Mouse (Mus musculus) adrenal gland, adult (tissue): ENCODE measurements around the gene Lhfpl1.
"Not testable (repeated sequence)": the region's sequence is repeated elsewhere in the genome, so short reads cannot be mapped to it uniquely, and the experiment has no call there.

ENCODE experiments used
- DNase-seq, 2 experiments: peaks; one replicate each; pipeline ENCODE4 v3.0.0; 2022 to 2023; ENCODE audit warnings: low spot score in 1 of 2; ENCODE audit not compliant: inconsistent age in 2 of 2

The Lhfpl1 gene

DNA sequence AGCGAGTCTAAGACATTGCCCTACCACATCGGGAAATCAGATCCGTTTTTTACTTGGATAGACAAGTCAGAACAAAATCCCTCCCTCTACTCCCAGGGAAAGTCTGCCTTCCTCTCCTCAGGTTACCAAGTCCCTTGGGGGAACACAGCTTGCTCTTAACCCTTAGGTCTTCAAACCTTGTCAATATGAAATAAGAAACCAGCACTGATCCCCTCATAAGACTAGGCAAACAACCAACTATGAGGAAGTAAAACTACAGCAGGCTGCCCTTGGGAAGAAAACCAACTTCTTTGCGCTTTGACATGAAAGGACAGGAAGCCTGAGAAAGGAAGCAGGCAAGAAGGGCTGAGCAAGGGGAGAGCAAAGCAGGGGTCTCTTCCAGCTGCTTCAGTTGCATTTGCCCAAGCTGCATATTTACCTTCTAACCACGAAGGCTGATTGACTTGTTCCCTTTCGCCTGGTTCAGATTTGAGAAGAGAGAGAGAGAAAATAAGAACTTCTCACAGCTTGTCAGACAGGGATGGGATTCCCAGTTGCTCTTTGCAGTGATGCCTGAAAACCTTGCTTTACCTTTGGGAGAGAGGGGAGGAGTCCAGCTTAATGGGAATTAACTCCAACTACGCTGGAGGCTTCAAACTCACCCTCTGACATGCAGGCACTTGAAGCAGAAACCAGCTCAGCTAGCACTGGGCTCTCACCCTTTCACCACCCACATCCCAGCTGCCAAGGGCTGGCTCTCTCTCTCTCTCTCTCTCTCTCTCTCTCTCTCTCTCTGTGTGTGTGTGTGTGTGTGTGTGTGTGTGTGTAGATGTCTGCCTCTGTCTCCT lies at the start of gene Lhfpl1:
TSS of gene Lhfpl1 (minus strand) at position 713 of the 827 bp plus-strand sequence.
- DNase-seq: no peak

DNA sequence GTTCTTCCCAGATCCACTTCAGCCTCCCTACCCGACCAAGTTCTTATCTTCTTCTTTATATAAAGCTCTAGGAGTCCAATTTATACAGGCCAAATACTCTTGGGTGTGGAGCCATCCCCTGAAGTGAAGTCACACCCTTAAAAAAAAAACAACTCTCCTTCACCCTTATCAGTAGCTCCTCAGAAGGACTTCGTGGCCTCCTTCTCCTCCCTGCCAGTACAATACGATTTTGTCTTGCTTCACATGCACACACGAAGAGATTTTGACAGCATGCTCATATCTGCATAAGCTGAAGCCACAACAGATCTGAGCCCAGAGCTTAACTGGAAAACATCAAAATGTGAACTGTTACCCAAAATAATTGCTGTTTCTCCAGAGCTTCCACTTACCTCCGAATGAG lies 22.9 kb upstream of the Lhfpl1 start:
- DNase-seq: no peak

GRCm38 (mm10) chrX:145362527-145362926 lies 13.6 kb upstream of the Lhfpl1 start:
- no peak for DNase-seq

DNA sequence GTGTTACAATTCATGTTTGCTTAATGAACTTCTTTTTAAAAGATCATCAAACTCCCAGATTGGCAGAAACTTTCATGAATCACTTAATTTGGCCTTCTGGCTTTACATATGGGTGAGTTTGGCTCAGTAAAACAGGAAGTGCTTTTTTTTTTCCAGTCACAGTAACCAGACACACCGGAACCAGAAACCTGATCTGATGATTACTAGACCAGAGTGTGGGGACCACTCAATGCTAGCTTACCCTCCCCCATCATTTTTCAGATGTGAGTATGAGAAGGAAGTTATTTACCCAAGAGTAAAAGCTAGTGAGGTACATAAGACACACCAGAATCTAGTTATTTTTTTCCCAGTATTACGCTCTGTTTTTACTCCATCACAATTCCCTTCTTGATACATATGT lies 6.5 kb downstream of the Lhfpl1 start:
- DNase-seq: no peak

DNA sequence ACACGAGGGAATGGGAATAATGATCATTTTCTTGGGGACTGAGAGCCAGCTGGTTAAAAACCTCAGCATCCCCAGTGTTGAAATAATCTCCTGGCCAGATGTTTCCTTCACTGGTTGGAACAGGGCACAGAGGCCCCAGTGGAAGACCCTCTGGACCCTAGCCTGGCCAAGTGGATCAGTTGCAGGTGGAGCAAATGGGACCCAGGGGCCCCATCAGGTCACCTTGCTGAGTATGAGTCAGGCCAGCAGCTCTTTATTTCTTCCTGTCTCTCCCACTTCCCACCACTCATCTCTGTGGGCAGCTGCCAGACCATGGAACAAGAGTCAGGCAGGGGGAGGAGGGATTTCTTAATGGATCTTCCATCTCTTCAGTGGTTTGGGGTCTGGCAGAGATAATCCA lies 12.7 kb downstream of the Lhfpl1 start:
- no peak for DNase-seq

- DNase-seq: no peak
Measured at GRCm38 (mm10) chrX:145308555-145308954, 40.3 kb downstream of the Lhfpl1 start.

GRCm38 (mm10) chrX:145307174-145307573 lies 41.7 kb downstream of the Lhfpl1 start:
- peak; percentile 13 to 38 for DNase-seq

- not testable (repeated sequence) for DNase-seq
Measured at GRCm38 (mm10) chrX:145300232-145300631, 48.7 kb downstream of the Lhfpl1 start.

GRCm38 (mm10) chrX:145272209-145272608 lies 76.7 kb downstream of the Lhfpl1 start:
- no peak for DNase-seq

DNA sequence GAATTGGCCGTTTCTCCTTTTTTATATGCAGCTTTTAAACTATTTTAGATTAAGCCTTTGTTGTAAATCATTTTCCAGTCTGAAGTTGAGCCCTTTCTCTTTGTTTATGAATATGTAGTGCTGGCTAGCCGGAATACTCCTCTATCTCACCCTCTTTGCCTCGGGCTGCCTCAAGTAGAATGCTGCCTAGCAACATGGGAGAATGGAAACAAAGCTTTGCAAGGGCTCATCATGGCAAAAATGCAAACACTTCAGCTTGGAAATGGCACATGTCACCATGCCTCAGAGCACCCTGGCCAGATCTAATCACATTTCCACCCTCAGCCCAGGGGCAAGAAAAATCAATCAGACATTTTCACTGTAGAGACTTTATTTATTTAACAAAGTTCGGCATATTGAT lies 77.1 kb downstream of the Lhfpl1 start:
- DNase-seq: no peak

- DNase-seq: no peak
Measured at GRCm38 (mm10) chrX:145261803-145262202, 87.1 kb downstream of the Lhfpl1 start.
